Mouse (Mus musculus): Measurements from ENCODE around the gene Sipa1l1. TPM values are rescaled to one million over a fixed set of nuclear protein-coding genes. Genes with fewer than 3 reads are reported as not detected.

The Sipa1l1 gene
- total RNA-seq, 1 experiment from 2014 or later = 31.5 TPM

GRCm38 (mm10) chr12:82294906-82295887, 126.1 kb downstream of the Sipa1l1 start:
- DNase-seq = no peak

- no peak for DNase-seq
These were observed 127.2 kb downstream of the Sipa1l1 start for GRCm38 (mm10) chr12:82296276-82296675.

- peak; percentile 22 for DNase-seq
These were observed 128.1 kb downstream of the Sipa1l1 start for GRCm38 (mm10) chr12:82297196-82297595.

- DNase-seq = no peak
These were observed 129.7 kb downstream of the Sipa1l1 start for GRCm38 (mm10) chr12:82298662-82299460.

GRCm38 (mm10) chr12:82304140-82304539, 135.0 kb downstream of the Sipa1l1 start:
- no peak for DNase-seq

- no peak for DNase-seq
These were observed 136.9 kb downstream of the Sipa1l1 start for GRCm38 (mm10) chr12:82306035-82306434.

- no peak for DNase-seq
These were observed 142.5 kb downstream of the Sipa1l1 start for GRCm38 (mm10) chr12:82311593-82311992.

- DNase-seq = peak; percentile 34
These were observed 143.1 kb downstream of the Sipa1l1 start for GRCm38 (mm10) chr12:82312091-82312820.

GRCm38 (mm10) chr12:82313091-82313490, 144.0 kb downstream of the Sipa1l1 start:
- no peak for DNase-seq

GRCm38 (mm10) chr12:82319436-82320131, 150.5 kb downstream of the Sipa1l1 start:
- DNase-seq = no peak

GRCm38 (mm10) chr12:82320204-82320603, 151.1 kb downstream of the Sipa1l1 start:
- DNase-seq = no peak

- no peak for DNase-seq
These were observed 152.3 kb downstream of the Sipa1l1 start for GRCm38 (mm10) chr12:82321397-82321796.

- DNase-seq = no peak
These were observed 152.7 kb downstream of the Sipa1l1 start for GRCm38 (mm10) chr12:82321855-82322254.

GRCm38 (mm10) chr12:82322759-82323451, 153.8 kb downstream of the Sipa1l1 start:
- no peak for DNase-seq

GRCm38 (mm10) chr12:82324621-82325020, 155.5 kb downstream of the Sipa1l1 start:
- DNase-seq = no peak

- DNase-seq = no peak
These were observed 156.4 kb downstream of the Sipa1l1 start for GRCm38 (mm10) chr12:82325502-82325901.

GRCm38 (mm10) chr12:82326438-82326837, 157.3 kb downstream of the Sipa1l1 start:
- no peak for DNase-seq

- DNase-seq = peak; percentile 57
These were observed 159.0 kb downstream of the Sipa1l1 start for GRCm38 (mm10) chr12:82328112-82328511.

GRCm38 (mm10) chr12:82332836-82333614, 163.9 kb downstream of the Sipa1l1 start:
- DNase-seq = no peak

GRCm38 (mm10) chr12:82333999-82334398, 164.9 kb downstream of the Sipa1l1 start:
- DNase-seq = no peak

Measured in adrenal gland, postnatal 14 days (tissue).